Mouse (Mus musculus) embryonic fibroblast, embryonic 13.5 days (primary cell): ENCODE measurements around the gene Exoc3l4. TPM values are rescaled to one million over a fixed set of nuclear protein-coding genes. Genes with fewer than 3 reads are reported as not detected.

Source experiments
- H3K27ac ChIP-seq: 2 replicates; pipeline ENCODE4 v1.5.1; 2012; ENCODE audit warnings: low read length, control low read depth, inconsistent platforms; ENCODE audit not compliant: insufficient read depth
- H3K4me1 ChIP-seq: 2 replicates; pipeline ENCODE4 v1.6.1; 2011; ENCODE audit warnings: low read length; ENCODE audit not compliant: control insufficient read depth, insufficient read depth
- H3K4me3 ChIP-seq: 2 replicates; pipeline ENCODE4 v1.5.1; 2011; ENCODE audit warnings: mild to moderate bottlenecking, control low read depth, low read length; ENCODE audit not compliant: insufficient read depth
- CTCF ChIP-seq: IDR thresholded peaks from 2 replicates; pipeline ENCODE4 v1.5.1; 2011; ENCODE audit warnings: mild to moderate bottlenecking, control low read depth, low read length, moderate library complexity, borderline replicate concordance; ENCODE audit not compliant: insufficient read depth
- POLR2A ChIP-seq: IDR thresholded peaks from 2 replicates; pipeline ENCODE4 v1.6.1; 2011; ENCODE audit warnings: low read depth, mild to moderate bottlenecking, control low read depth, low read length, moderate library complexity
- polyA plus RNA-seq: library from polyadenylated mRNA; stranded (reverse); fragments of >200 nt; gene quantifications from 2 replicates; pipeline ENCODE4 v1.2.4, GENCODE M21; 2011; ENCODE audit warnings: low read depth; ENCODE audit not compliant: missing spikeins, insufficient read length

Exoc3l4 gene
- polyA plus RNA-seq, 1 experiment, result 6.4 TPM

DNA sequence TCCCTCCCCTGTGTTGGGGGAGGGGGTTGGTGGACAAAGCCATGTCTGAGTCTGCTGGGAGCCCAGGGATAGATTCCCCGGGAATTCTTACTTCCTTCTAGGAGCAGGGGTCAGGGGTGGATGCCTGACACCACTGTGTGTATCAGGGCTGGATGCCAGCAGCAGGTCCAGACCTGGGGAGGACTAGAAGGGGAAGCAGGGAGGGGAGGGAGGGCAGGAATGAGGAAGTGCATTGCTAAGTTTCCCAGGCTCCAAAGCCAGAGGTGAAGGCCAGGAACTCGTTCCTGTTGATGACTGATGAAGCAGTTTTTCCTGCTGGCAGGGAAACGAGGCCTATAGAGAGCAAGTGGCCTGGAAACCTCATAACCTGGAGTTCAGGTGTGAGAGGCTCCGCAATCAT, 15.3 kb downstream of the Exoc3l4 start:
- H3K4me3 ChIP-seq, result no peak overlapping the region
- H3K27ac ChIP-seq, result peak overlapping the region; percentile 98; the same call in 1 of the 2 replicates
- no peak for TF ChIP-seq POLR2A
- no peak for TF ChIP-seq CTCF
- peaks cover 13% of the 10 kb centered on the region for H3K4me1 ChIP-seq

DNA sequence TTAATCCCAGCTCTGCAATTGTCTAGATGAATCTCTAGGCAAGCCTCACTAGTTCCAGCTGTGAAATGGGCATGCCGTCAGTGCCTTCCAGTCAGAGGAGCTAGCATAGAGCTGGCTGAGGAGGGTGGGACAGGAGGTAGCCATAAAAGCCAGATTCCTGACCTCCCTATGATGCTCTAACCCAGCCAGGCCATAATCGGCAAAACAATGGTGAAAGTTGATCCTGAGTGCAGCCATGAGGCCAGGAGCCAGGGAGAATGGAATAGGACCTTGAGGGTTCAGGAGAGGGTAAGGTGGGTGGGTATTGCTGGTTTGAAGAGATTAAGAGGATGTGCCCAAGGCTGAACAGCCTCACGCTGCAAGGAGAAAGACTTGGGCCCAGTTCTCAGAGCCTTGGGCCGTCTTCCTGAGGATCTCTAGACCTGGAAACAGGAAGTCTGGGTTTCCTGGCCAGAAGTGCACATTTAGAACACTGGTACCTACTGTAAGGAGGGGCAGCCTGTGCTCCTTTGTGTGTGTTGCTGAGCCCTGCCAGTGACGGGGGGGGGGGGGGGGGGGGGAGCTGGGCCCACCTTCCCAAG, 16.0 kb downstream of the Exoc3l4 start:
- H3K27ac ChIP-seq, result no peak overlapping the region

DNA sequence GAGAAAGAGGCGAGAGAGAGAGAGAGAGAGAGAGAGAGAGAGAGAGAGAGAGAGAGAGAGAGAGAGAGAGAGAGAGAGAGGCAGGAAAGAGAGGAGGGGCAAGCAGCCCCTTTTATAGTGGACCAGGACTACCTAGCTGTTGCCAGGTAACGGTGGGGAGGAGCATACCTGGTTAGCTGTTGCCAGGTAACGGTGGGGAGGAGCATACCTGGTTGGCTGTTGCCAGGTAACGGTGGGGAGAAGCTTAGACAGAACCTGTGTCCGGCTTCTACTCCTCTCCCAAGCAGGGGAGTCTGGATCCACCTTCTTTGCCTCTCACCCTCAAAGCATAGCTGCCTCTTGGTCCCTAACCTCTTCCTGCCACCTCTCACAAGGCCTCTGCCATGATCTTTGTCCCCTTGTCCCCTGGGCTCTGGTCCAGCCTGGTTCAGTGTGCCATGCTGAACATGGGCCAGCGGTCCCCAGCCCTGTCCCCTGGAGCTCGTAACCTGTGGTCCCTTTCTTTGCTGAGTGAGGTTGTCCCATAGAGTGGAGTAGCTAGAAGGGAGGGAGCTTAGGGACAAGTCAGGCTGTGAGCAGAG, 17.4 kb downstream of the Exoc3l4 start:
- H3K4me1 ChIP-seq, result peaks cover 13% of the 10 kb centered on the region
- H3K27ac ChIP-seq, result 0 out of 2 replicates have a peak overlapping the region, but pooled peaks have one; percentile 0
- TF ChIP-seq POLR2A (no peak), CTCF (no peak)
- H3K4me3 ChIP-seq, result no peak overlapping the region

More for the DNA sequence above, 16.0 kb downstream of the Exoc3l4 start:
- peaks cover 13% of the 10 kb centered on the region for H3K4me1 ChIP-seq
- H3K4me3 ChIP-seq, result no peak overlapping the region
- TF ChIP-seq CTCF, result no peak
- TF ChIP-seq POLR2A, result no peak

DNA sequence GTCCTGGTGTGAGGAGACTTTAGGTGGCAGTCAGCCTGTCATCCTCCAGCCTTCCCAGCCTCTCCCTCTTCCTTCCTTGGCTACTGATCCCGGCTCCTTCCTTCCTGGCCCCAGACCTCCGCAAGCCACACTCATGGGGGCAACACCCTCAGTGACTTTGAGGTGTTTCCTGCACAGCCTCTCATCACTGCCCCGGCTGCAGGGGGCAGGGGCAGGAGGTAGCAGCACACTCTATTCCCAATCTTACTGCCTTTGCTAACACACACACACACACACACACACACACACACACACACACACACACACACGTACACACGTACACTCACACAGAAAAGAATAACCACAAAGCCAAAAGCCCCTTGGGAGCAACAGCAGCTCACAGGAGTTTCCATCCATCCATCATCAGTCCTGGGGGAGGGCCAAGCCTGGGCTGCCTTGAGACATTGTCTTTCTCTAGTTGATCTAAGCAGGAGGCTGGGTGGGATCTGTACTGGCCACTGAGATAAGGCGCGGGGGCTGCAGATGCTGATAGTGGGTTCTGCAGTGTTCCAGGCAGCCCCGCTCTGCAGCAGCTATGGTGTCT, 18.0 kb downstream of the Exoc3l4 start:
- TF ChIP-seq CTCF (no peak), POLR2A (no peak; the same call in 1 of the 2 replicates)
- no peak overlapping the region for H3K4me3 ChIP-seq
- peaks cover 13% of the 10 kb centered on the region for H3K4me1 ChIP-seq
- H3K27ac ChIP-seq, result 0 out of 2 replicates have a peak overlapping the region, but pooled peaks have one; percentile 0

DNA sequence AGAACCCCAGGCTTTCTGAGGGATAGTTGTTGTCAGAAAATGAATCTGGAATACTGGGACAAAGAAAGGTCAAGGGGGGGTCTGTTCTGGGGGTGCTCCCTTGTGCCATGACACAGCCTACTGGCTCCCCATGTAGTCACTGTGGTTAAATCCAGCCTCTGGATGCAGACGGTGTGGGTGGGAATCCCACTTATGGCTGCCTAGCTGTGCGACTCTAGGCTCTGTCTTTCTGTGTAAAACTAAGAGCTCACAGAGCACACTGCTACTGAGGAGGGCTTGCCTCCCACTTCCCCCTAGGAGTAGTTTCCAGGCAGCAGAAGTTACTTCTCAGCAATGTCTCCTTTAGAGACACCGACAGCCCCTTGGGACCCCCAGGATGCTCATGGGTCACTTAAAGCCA, 19.4 kb downstream of the Exoc3l4 start:
- H3K27ac ChIP-seq, result peak overlapping the region; percentile 38
- TF ChIP-seq POLR2A (no peak), CTCF (no peak)
- no peak overlapping the region for H3K4me3 ChIP-seq
- peaks cover 4% of the 10 kb centered on the region; the same call in 1 of the 2 replicates for H3K4me1 ChIP-seq

DNA sequence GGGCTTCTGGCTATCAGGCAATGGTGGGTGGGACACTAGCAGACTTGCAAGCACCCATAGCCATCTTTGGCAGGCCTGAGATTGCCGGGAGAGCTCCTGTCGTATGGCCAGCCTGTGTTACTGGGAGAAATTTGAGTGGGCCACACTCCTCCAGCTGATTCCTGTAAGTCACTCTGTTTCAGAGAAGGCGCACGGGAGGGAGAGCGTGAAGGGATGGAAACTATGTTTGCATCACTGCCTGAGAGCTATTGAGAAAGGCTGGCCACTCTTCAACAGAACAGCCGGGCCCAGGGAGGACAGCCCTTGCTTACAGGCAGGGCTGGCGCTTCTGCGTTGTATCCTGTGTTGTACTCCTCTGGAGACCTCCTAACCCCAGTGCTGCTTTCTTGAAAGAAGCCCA, 19.8 kb downstream of the Exoc3l4 start:
- H3K4me3 ChIP-seq, result no peak overlapping the region
- H3K27ac ChIP-seq, result peak overlapping the region; percentile 38
- no peaks in the 10 kb centered on the region; the same call in 1 of the 2 replicates for H3K4me1 ChIP-seq
- TF ChIP-seq CTCF, result no peak
- TF ChIP-seq POLR2A, result no peak

DNA sequence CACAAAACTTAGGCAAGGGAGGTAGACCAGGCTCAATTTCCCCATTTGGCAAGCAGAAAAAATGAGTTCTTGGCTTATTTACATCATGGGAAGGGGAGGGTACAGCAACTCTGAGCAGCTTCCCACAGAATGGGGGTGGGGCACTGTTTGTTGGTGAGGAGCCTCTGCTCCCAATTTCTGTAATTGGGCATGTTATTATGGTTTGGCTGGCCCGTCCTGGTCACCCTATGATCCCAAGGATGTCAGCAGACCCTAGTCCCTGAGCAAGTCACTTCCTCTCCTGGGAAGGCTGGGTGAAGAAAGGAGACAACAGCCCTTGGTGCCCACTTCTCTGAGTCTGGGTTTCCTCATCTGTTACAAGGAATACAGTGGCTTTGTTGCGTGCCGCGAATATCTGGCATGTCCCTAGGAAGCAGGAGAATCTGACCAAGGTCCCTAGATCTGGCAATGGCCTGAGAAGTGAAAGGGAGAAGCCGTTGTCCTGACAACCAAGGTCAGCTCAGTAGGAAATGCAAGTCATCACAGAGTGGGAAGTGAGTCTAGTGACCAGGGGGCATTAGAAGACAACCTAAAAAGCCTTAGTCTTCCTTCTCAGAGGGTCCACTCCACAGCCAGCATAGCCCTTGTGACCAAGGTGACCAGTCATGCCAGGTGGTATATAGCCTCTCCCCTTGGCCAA, 20.5 kb downstream of the Exoc3l4 start:
- H3K4me3 ChIP-seq, result no peak overlapping the region
- peak overlapping the region; percentile 29 for H3K27ac ChIP-seq
- no peaks in the 10 kb centered on the region; the same call in 1 of the 2 replicates for H3K4me1 ChIP-seq
- TF ChIP-seq CTCF (no peak), POLR2A (no peak)

DNA sequence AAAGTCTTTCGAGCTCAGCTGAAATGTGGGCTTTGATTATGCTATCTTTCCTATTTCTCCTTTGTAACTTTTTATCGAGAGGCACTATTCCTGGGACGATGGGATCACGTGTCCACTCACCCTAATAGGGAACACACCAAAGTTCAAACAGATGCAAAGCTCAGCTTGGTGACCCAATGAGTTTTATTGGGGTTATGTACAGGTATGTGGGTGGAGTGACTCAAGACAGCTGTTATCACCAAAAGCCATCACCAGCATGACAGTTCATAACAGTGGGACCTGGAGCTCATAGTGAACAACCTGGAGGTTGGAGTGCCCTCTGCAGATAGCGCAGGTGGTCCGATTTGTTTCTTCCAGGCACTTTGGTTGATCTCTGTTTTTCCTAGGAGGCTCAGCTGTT, 22.0 kb downstream of the Exoc3l4 start:
- no peak overlapping the region for H3K4me3 ChIP-seq
- TF ChIP-seq CTCF (no peak), POLR2A (no peak)

DNA sequence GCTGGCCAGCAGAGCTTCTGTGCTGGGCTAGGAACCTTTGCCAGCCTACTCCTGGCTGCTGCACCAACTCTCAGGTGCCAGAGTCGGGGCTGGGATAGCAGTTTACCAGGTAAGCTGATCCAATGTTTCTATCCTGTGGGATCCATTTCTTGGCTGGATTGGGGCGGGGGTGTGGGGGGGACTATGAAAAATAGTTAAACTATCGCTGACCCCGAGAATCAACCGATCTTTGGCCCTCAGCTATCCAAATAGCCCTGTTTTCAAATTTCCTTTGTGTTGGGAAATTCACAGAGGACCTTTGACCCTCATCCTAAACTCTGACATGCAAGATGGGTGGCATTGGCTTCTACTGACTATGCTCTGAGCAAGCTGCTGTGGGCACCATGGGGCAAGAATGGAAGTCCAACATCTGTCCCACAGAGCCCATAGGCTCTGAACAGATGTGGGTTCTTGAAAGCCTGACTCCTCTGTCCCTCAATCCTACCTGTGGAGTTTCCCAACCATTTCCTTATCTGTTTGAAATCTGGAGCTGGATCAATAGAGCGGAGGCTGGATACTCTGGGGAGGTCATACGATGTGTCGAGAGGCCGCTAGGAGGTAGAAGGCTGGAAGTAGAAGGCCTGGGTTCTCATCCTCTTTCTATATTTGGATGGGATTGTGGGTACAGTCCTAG, 24.0 kb downstream of the Exoc3l4 start:
- TF ChIP-seq CTCF, result no peak
- no peak for TF ChIP-seq POLR2A
- no peak overlapping the region for H3K4me3 ChIP-seq
- H3K4me1 ChIP-seq, result peaks cover 3% of the 10 kb centered on the region; the same call in 1 of the 2 replicates
- H3K27ac ChIP-seq, result no peak overlapping the region

More for the DNA sequence above, 22.0 kb downstream of the Exoc3l4 start:
- Histone ChIP-seq H3K4me1 (no peaks in the 10 kb centered on the region; the same call in 1 of the 2 replicates), H3K27ac (no peak overlapping the region)
